Mouse (Mus musculus) kidney, postnatal 4 days (tissue): ENCODE measurements around the gene Lyzl4.
A peak's percentile ranks its signal among the peaks of the same experiment; 100 is the strongest.
"Not testable (repeated sequence)": the region's sequence is repeated elsewhere in the genome, so short reads cannot be mapped to it uniquely, and the experiment has no call there.

ENCODE experiments used
- DNase-seq, 2 experiments: peaks; one replicate each; pipeline ENCODE4 v3.0.0; 2021; ENCODE audit warnings: mixed read lengths in 2 of 2

The Lyzl4 gene

GRCm38 (mm10) chr9:121599551-121599950, 42.3 kb downstream of the Lyzl4 start:
- DNase-seq = peak in 1 of 2 experiments; percentile 35

DNA sequence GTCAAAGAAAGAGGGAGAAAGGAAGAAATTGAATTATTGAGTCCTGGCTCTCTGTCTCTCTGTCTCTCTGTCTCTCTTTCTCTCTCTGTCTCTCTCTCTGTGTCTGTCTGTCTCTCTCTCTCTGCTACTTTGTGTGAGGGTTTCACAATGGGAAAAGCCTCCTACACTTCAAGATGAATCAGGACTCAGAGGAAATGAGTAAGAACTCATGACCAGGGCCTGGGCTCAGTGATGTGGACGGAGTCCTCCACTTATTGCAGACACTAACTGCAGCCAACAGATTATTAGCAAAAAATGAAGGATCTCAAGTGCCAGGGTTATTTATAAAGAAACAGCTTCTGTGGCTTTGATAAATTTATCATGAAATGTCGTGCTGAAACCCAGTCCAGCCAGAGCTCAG, 43.8 kb downstream of the Lyzl4 start:
- DNase-seq = no peak

DNA sequence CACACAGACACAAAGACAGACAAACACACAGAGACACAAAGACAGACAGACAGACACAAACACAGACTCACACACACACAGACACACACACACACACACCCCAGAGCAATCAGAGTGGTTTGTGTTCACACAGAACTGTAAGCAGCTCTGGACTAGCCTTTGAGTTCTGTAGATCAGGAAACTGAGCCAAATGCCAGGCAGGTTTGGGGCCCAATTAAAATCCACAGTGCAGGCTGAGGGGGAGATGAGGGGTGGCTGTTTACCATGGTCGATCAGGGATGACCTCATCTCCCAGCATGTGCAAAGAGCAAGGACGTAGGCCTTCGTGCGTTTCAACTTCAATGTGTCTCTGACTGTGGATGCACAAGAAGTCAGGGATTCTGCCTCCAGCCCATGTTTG, 47.1 kb downstream of the Lyzl4 start:
- no peak for DNase-seq

DNA sequence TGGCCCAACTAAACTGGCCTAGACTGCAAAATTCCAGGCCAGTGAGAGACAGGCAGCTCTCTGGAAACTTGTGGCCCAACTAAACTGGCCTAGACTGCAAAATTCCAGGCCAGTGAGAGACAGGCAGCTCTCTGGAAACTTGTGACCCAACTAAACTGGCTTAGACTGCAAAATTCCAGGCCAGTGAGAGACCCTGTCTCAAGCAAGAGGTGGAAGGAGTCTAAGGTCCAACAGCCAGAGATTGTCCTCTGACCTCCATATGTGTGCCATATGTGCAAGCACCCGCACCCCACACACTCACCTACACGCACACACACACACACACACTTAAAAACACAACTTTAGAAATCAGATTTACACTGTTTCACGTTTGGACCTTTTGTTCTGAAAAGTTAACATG, 48.1 kb downstream of the Lyzl4 start:
- not testable (repeated sequence) for DNase-seq

- DNase-seq = no peak
Observed at GRCm38 (mm10) chr9:121592948-121593550, 48.8 kb downstream of the Lyzl4 start.

GRCm38 (mm10) chr9:121589533-121589932, 52.4 kb downstream of the Lyzl4 start:
- DNase-seq = peak in 1 of 2 experiments; percentile 33

DNA sequence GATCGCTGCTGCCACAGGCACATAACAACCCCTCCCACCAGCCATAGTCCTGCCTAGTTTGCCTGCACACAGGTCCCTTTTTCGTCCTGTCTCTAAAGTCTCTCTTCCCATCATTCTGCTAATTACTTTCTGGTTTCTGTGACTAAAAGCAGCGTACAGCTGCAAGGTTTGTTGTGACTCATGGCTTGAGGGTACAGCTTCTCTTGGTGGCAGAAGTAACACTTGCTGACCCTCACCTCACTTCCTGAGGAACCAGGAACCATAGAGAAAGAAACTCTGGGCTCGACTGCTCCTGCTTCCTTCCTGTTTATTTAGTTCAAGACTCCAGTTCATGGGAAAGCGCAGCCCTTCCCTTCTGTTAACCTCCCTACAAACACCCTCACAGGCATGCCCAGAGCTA, 67.5 kb downstream of the Lyzl4 start:
- DNase-seq = no peak

DNA sequence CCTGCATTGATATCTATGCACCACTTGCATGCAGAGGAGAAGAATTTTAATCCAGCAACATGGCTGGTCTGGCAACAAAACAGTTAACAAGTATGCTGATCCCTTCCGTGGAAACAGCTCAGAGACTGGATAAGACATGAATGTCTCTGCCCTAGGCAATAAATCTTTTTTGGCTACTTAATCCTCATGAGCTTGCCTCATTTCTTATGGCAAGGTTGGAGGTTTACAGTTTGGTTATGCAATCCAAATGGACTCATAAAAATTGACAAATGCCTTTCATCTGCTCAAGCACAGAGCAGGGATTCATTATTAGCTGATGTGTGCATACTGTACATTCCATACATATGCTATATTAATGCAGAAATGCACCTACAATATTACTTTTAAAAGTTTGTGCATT, 73.4 kb downstream of the Lyzl4 start:
- no peak for DNase-seq

DNA sequence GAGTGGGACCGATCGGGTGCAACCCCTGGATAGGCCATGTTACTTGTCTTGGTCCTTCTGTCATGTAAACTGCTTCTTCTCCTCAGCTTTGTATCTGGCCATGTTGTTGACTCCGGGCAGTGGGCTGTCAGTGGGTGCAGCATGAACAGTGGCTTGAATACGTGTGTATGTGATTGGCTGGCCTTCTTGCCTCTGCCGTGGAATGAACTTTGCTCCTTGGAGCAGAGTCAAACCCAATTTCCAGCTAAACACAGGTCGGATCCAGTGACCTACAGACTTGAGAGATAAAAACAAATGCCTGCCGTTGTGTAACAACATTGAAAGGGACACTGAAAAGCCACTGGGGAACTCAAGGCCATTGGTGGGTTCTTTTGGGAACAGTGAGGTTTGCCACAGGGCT, 75.5 kb downstream of the Lyzl4 start:
- no peak for DNase-seq

DNA sequence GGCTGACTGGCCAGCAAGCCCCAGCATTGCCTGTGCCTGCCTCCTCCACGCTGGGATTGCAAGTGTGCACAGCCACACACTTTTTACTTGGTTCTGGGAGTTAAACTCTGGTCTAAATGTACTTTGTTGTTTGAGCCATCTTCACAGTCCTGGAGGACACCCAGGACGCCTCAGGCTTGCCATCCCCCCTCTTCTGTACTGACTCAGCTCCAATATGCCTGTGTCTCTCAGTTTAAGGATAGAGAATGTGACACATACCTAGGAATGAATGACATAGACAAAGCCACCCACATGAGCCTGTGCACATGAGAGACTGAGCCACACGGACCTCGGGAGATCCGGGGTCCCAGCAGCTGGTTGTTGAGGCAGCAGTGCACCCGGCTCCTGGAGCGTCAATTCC, 78.6 kb downstream of the Lyzl4 start:
- no peak for DNase-seq

GRCm38 (mm10) chr9:121560515-121560914, 81.4 kb downstream of the Lyzl4 start:
- DNase-seq = no peak

GRCm38 (mm10) chr9:121558167-121558566, 83.7 kb downstream of the Lyzl4 start:
- no peak for DNase-seq

GRCm38 (mm10) chr9:121556913-121557312, 85.0 kb downstream of the Lyzl4 start:
- DNase-seq = no peak

GRCm38 (mm10) chr9:121555395-121556000, 86.4 kb downstream of the Lyzl4 start:
- peak; percentile 38 to 54 for DNase-seq

GRCm38 (mm10) chr9:121553643-121554042, 88.3 kb downstream of the Lyzl4 start:
- DNase-seq = peak in 1 of 2 experiments; percentile 23

- DNase-seq = no peak
Observed at GRCm38 (mm10) chr9:121550327-121550771, 91.5 kb downstream of the Lyzl4 start.

DNA sequence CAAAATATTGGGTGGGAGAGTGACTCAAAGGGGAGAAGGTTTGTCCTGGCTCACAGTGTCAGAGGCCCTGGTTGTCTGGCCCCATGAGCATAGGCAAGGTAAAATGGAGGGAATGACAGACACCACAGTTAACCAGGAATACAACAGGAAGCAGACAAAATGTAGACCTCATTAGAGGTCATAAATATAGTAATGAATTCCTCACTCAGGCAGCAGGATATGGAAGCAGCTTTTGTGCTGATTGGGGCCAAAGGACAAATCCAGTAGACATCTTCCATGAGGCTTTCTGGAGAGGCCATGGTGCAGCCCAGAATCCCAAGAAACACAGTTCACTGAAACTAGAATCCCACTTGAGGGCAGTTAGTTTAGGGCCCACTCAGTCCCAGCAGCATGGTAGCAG, 92.5 kb downstream of the Lyzl4 start:
- no peak for DNase-seq

DNA sequence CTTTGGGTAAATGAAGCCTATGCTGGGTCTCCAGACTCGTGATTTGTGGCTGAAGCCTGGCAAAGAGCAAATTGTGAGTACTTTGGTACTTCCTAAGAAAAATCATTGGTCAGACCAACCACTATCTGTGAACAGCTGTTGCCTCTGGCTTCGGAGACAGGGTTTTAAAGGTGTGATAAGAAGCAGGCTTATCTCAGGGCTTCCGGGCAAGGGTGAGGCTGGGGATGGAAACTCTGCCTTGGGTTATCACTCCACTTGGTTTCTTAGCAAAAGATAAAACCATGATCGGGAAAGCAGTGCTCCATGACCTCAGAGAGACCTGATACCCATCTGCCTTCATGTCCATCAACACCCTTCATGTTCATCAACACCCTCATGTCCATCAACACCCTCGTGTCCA, 92.9 kb downstream of the Lyzl4 start:
- DNase-seq = no peak

DNA sequence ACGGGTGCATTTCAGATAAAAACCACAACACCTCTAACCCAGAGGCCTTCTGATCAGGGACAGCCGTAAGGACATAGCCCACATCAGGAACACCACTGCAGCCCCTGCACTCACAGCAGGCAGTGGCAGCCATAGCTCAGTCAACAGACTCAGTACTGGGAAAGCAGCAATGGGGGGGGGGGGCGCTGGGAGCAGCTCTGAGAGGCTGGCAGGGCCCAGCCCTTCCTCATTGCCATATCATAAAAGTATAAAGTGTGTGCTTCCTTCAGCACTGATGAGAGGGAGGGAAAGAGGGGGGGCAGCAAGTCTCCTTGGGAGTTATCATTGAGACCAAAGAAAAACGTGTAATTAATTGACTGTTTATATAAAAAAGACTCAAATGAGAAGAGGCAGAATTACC, 94.5 kb downstream of the Lyzl4 start:
- DNase-seq = no peak

- no peak for DNase-seq
Observed at GRCm38 (mm10) chr9:121541530-121541929, 100.4 kb downstream of the Lyzl4 start.

DNA sequence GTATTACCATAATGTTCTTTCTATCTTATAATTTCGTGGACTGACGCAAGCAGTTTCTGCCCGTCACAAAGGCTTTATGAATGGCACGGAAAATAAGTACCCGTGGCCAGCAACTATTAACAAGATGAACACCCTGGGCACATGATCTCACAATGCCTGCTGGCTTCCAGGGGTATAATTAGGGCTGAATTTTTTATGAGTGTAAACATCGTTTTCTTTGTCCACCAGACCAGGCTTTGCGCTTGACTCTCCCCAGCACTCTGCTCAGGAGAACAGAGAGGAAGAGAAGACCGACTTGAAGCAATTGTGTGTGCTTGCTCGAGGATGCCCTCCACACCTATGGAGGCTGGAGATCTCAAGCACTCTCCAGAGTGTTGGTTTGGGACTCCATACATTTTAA, 109.3 kb downstream of the Lyzl4 start:
- DNase-seq = no peak

DNA sequence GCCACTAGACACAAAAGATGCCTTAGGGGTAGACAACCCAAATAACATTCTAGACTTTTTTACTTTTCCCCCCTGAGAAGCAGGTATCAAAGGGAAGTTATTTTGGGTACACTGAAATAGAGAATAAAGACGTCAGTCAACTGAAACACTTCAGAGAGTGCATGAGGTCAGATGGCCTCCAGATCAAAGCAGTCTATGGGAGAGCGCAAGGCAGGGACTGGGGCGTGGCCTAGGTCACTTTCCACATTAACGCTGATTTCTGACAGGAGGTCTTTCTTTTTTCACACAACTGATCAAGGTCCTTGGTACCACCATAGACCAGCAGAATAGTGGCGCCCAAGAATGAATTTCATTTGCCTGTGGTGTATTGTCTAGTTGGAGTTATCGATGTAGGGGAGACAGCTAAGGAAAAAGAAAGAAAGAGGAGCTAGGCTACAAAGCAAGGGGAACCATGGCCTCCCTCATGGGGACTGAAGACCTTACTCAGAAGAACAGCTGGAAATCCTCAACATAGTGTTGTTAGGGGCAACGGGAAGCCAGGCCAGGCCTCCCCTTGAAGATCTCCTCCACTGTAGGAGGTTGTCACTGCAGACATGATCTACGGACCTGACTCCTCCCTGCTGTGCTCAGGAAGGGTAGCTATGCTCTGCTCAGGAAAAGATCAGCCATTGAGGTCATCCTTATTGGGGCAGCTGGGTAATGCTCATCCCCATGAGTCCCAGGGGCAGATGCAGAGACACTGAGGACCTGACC, 113.1 kb downstream of the Lyzl4 start:
- DNase-seq = peak; percentile 34
